Mouse (Mus musculus): ENCODE data around the gene Obscn.
A peak's percentile ranks its signal among the peaks of the same experiment; 100 is the strongest.
"Not testable (repeated sequence)": the region's sequence is repeated elsewhere in the genome, so short reads cannot be mapped to it uniquely, and the experiment has no call there.

The Obscn gene

DNA sequence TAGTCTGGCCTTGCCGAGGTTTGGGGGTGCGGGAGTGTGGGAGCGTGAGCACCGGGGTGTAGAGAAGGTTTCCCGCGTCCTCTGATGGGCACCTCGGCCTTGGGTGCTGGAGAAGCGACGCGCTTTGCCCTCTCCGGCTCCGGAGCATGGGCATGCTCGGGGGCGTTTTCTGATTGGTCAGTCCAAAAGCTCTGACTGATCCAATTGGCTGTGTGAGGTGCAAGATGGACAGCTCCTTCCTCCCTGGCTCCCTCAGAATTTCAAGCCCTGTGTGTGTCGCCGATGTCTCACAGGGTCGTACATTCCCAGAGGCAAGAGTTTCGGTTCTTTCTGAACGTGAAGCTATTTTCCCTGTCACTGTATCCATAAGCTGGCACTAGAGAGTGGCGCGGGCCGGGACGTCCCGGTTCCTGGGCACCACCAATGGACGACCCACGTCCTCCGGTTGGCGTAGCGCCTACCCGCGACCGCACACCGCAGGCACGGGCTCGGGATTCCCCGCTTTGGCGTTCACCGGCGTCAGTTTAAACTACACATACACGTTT is 176.2 kb downstream of the Obscn start:
- DNase-seq (ENCODE audit: low spot score): peak; percentile 80

DNA sequence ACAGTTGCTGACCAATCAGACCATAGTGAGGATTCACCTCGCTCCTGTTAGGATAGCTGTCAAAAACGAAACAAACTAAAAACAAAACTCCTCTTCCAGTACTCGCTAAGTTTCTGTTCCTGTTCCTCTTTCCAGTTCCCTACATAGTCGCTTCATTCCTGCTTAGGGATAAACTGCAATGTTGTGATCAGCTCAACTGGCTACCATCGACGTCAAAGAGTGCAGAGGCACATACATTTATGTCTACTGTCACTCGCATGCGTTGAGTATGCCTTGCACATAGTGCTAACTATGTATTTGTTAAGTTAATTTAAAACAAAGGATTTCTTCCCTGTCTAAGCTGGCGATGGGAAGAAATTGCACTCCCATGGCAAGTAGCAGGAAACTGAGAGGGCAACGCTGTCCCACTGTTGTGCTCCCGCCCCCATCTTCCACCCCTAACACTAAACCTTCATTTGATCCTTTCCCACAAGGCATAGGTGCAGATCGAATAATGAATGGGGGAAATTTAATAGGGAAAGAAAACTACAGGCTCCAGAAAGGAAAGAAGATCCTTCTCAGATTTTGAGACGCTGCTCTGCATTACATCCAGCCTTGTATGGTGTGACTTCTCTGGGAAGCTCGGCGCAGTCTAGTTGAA is 176.9 kb downstream of the Obscn start:
- no peak for DNase-seq (ENCODE audit: low spot score)

DNA sequence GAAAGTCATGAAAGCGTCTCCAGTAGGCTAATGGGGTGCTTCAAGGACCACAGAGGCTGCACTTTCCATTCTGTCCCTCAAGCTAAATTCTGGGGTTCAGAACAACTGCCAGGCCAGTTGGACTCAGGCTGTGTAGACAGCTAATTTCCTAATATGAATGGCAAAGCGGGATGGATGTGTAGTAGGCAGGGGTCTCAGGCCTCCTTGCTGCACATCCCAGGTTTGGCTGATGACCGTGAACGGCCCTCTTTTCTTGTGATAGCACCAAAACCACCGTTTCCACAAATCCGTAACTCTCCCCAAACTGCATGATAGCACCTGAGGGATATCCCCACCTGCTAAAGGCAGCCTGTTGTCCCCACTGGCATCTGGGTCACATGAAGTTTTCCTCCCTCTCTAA is 177.7 kb downstream of the Obscn start:
- DNase-seq (ENCODE audit: low spot score): no peak

DNA sequence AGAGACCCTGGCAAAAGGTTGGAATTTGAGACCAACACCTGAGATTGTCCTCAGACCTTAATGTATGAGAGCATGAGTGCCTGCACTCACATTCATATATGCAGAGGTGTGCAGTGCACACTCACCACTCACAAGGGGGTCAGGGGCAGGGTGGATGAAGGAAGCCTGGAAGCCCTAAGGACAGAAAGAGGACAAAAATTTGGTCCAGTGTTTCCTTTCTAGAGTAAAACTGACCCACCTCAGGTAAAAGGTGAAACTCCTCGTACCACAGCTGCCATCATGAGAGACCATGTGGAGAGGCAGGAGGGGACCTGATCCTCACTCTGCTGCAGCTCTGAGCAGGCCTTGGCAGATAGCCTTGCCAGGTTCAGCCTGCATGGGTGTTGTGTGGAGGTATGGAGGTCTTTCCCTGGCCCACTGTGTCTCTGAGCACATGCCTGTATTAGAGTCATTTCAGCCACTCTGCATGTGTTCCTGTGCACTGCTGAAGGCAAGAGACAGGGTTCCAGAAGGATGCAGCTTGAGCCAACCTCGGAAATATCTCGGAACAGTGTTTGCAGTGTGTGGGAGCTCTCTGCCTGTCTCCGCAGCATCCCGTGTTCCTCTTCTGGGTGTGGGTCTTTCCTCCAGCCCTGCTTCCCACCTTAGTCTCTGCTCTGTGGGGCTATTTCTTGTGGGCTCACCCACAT is 178.8 kb downstream of the Obscn start:
- no peak for DNase-seq (ENCODE audit: low spot score)

DNA sequence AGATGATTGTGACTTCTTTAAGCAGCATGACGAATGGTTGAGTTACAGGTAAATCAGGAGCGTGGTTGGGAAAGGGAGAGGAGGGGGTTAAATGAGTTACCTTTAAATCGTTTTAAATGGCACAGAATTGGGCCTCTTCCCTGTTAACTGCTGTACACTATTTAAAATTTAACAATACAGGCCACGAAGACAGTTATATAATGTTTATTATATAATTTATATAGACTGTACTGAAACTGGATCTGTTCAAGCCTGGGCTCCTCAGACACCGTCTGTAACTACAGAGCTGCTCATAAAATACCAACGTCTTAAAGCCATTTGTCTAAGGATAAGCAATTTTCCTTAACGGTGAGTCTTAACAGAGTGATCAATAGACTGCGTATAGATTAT is 180.3 kb downstream of the Obscn start:
- DNase-seq (ENCODE audit: low spot score): no peak

DNA sequence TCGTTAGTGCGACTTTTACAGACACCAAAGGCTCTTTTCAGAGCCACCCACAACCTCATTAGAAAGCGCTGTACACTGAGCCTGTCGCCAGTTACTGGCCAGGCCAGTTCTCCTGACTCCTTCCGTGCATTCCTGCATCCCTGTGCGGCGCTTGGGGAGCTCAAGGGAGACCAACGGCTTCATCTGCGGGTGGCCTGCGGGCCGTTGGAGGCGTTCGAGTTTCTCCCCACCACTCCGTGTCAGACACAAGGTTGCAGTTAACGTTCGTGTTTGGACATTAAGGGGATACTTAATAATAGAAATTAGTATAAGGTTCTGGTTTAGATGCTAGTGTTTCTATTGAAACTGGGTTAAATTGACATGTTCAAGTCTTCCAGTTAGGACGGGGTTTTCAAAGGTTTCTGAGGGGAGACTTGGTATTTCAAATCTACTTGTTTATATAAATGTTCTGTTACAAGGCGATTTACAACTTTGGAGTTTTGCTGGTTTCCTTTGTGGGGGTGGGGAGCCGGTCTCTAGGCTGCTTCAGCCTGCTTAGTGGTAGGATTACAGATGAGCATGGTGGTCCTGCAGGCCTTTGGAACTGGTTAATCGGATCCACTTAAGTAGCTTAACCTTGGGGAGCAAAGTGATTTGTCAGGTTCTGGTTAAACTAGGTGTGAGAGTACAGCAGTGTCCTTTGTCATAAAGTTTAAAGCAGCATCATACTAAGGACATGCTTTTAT is 180.9 kb downstream of the Obscn start:
- DNase-seq (ENCODE audit: low spot score): no peak

DNA sequence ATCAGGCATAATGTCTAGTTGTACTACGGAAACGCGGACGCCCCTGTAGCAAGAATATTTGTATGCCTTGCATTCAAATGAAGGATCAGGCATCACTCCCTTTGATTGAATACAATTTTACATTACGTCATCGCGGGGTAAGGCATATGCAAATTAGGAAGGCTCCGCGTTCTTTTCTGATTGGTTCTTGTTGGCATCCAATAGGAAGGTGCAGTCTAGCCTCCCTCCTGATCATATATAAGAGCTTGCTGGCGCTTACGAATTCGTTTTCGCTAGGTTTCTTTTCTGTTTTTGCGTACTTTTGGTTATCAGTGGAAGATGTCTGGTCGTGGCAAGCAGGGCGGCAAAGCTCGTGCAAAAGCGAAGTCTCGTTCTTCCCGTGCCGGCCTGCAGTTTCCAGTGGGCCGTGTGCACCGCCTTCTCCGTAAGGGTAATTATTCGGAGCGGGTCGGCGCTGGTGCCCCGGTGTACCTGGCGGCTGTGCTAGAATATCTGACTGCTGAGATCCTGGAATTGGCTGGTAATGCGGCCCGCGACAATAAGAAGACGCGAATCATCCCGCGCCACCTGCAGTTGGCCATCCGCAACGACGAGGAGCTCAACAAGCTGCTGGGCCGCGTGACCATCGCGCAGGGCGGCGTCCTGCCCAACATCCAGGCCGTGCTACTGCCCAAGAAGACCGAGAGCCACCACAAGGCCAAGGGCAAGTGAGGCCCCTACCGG is 181.6 kb downstream of the Obscn start, which contains the start of the genes Hist3h2a and Trim17:
TSS of gene Hist3h2a (plus strand) at position 266 of the 723 bp plus-strand sequence.
TSS of gene Trim17 (plus strand) at position 266 of the 723 bp plus-strand sequence.
- DNase-seq (ENCODE audit: low spot score): peak; percentile 94

DNA sequence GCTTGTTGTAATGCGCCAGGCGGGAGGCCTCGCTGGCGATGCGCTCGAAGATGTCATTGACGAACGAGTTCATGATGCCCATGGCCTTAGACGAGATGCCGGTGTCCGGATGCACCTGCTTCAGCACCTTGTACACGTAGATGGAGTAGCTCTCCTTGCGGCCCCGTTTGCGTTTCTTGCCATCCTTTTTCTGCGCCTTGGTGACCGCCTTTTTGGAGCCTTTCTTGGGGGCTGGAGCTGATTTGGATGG is 182.1 kb downstream of the Obscn start:
- DNase-seq (ENCODE audit: low spot score): not testable (repeated sequence)

DNA sequence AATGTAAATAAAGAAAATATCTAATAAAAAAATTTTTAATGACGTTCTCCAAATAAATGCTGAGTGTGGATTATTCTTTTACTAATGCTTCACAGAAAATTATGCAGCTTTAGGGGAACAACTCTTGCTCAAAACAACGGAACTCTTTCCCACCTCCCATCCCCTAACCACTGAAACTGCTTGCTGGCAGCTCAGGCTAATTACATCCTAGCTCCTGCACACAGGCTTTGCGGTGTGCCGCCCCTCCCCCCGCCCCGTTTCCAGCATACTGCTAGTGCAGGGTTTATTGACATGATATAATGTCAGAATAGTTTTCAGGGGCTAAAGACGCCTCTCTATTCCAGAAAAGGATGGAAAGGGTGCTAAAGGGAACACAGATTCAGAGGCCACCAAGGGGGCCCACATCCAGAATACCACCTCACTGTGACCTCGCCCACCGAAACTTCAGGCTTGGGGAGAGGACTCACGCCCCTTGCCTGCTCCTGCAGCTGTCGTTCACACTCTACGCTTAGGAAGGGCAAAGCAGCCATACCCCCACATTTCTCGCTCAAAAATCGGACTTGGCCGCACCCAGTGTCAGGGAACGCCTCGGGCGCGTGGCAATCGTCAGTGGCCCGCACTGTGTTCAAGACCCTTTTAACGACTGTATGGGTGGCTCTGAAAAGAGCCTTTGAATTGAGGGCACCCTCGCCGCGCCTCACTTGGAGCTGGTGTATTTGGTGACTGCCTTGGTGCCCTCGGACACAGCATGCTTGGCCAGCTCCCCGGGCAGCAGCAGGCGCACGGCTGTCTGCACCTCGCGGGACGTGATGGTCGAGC is 182.6 kb downstream of the Obscn start:
- DNase-seq (ENCODE audit: low spot score): no peak

DNA sequence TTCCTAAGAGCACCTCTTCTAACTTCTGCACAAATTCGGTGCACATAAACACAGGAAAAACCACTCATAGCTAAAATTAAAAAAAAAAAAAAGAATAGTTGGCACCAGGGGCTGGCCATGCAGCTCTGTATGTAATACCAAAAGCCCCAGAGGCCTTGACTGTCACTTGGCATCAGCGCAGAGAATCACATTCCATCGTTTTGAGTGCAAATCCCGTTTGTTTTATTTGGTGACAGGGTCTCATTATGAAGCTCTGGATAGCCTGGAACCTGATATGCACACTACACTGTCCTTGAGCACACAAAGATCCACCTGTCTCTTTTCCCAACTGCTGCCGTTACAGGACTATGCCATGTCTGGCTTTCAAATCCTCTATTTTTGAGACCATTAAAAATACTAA is 185.0 kb downstream of the Obscn start:
- no peak for DNase-seq (ENCODE audit: low spot score)

DNA sequence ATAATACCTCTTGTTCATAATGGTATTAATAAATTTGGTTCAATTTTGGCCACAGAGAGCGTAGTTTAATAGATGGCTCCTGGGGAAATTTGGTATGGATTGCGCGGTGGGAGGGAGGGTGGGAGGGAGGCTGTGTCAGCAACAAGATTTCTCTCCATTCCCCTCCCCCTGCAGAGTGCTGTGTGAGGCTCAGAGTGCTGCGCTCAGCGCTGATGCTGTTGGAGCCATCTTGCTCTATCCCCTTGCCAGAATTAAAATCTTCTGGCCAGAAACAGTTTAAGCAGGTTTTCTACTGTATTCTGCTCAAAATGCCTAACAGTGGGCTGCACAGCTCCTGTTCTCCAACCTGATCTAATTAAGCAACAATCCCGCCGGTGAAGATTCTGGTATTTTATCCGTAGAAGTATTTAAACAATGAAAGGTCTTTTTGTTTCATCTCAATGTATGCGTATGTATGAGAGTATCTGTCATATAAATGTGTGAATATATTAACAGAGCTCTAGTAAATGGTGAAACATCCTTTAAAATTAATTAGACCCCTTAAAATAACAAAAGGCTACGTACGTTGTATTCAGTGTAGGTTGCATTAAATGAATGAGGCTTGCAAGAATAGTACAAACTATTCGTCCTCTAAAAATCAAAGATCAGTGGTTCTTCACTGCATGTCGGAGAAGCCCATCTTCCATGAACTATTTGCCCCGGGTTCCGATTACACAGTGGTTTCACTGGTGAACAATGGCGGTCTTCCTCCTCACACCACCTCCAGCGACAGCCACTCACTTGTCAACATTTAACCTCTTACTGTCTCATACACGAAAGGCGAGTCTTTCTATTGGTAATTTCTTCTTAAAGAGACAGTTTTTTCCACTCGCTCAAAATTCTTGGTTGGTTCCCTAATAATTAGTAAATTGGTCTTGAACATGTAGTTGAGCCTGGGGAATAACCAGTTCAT is 186.4 kb downstream of the Obscn start:
- no peak for DNase-seq (ENCODE audit: low spot score)

DNA sequence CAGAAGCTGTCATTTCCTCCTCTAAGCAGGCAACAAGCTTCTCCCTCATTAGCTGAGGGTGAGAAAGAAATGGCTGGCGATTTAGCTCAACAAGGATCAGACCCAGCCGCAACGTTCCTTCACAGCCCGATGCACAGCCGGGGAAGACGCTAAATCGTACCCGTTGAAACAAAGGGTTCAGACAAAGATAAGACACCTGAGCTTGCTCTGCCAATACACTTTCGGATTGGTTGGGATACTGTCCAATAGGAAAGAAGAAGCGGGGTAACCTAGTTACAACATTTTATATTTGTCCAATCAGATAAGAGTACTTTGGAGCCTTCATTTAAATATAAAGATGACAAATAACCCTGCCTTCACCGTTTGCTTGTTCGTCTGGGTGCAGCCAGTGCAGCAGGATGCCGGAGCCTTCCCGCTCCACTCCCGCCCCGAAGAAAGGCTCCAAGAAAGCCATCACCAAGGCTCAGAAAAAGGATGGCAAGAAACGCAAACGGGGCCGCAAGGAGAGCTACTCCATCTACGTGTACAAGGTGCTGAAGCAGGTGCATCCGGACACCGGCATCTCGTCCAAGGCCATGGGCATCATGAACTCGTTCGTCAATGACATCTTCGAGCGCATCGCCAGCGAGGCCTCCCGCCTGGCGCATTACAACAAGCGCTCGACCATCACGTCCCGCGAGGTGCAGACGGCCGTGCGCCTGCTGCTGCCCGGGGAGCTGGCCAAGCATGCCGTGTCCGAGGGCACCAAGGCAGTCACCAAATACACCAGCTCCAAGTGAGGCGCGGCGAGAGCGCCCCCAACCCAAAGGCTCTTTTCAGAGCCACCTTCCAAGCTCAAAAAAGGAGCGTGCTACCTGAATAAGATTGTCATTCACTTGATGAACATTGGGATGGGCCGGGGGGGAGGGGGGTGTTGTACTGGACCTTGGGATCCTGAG is 187.4 kb downstream of the Obscn start, which contains the start of gene Hist3h2ba:
TSS of gene Hist3h2ba (plus strand) at position 379 of the 938 bp plus-strand sequence.
- DNase-seq (ENCODE audit: low spot score): no peak

DNA sequence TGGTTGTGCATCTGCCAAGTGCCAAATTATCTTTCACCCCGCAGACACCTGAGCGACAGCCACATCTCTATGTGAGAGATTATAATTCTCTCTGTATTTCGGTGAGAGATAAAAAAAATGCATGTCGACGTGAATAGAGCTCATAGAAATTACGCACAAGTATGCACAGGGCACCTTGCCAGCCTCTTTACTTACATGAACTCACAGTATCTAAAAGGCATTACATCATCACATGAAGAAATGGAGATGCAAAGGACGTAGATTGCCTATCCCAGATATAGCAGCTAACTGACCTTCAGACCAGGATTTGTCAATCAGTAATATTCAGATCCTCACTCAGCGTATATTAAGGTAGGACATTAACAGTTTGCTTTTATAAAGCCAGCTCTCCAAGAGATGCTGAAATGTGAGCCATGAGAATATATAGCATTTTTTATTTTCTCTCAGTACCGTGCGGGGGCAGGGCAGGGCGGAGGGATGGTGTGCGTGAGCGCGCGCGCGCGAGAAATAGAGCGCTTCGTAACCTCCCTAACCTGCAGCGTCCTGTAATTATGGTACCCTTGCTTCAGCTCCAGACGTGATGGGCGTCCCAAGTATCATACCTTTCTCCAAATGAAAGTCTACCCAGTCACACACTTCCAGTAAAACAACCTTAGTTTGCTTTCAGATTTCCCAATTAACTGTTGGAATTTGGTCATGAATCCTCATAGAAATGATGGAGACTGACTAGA is 188.2 kb downstream of the Obscn start:
- DNase-seq (ENCODE audit: low spot score): no peak

DNA sequence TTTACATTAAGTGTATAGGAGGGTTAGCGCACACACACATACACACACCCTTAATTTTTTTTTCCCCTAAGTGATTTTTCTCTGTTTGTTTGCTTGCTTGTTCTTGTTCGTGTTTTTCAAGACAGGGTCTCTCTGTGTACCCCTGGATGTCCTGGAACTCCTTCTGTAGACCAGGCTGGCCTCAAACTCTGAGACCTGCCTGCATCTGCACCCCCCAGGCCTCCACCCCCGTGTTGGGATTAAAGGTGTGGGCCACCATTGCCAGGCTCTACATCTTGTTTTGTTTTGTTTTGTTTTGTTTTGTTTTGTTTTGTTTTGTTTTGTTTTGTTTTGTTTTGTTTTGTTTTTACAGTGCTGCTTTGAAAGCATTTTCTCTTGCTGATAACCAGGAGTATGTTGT is 188.9 kb downstream of the Obscn start:
- no peak for DNase-seq (ENCODE audit: low spot score)

All from yolk sac, embryonic 10.5 days (tissue).